In the genomic region with DNA sequence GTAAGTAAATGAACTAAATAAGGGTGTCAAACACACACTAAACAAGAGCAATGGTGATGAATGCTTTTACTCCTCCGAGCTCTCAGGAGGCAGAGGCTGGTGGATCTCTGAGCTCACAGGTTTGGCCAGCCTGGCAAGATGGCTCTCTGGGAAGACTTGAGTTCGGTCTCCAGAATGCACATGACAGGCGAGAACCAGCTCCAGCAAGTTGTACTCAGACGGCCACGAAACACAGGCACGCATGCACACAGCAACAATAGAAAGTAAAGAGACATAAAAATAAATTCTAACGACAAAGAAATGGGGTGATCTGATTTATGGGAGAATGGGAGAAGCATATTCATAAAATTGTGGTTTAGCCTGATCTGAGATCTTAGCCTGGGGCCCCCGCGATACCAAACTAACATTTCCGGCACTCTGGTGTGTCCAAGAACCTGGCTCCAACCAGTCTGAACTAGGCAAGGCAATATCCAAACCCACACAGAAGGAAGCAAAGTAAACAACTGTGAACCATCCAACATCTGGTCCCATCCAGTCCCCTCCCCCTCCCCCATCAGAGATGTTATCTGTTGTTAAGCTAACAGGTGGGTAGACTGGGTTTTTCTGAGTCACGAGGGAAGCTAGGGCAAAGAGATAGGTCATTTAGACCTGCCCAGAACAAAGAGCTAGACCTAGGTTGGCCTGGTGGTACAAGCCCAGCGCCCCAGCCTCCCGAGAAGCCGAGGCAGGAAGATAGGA, we compare ENCODE assay signal across 13 mouse cellular contexts. TPM values are rescaled to one million over a fixed set of nuclear protein-coding genes. Genes with fewer than 3 reads are reported as not detected.
DNase-seq lines count a peak whose midpoint lies in the region; ATAC-seq and TF ChIP-seq lines count a peak whose summit lies in the region.
"Had no signal": no experiment of that assay in that cellular context is flagged by ENCODE, and none has a peak within 500 bp of the region (broad histone marks: within the 10 kb centered on the region; RNA-seq: fewer than 3 reads in every experiment).

No protein-coding gene starts in this region.

- H3K9ac ChIP-seq in lung, embryonic 14.5 days = no peak overlapping the region
- H3K9ac ChIP-seq in embryonic facial prominence, embryonic 15.5 days = no peak overlapping the region
- H3K9ac ChIP-seq in liver, embryonic 13.5 days = no peak overlapping the region

- no peak for ATAC-seq in lung, embryonic 14.5 days (ENCODE audit: insufficient read depth)
- ATAC-seq in embryonic facial prominence, embryonic 15.5 days (ENCODE audit: insufficient number of reproducible peaks, low FRiP score, low TSS enrichment, low read depth) = no peak
- ATAC-seq in liver, embryonic 13.5 days (ENCODE audit: low read depth) = peak; percentile 60
- ATAC-seq: Patski had no signal

- intact Hi-C loops in heart, postnatal 25 days (cut with DNase I) = no loop called here

- H3K27ac ChIP-seq in lung, embryonic 14.5 days (ENCODE audit: low read depth) = no peak overlapping the region
- 0 out of 2 replicates have a peak overlapping the region, but pooled peaks have one; percentile 12 for H3K27ac ChIP-seq in embryonic facial prominence, embryonic 15.5 days (replicated peaks)
- peak overlapping the region; percentile 55 for H3K27ac ChIP-seq in liver, embryonic 13.5 days

- 63% methylated on average over 14 of the region's 14 CpGs for whole genome bisulfite sequencing in lung, embryonic 14.5 days
- WGBS in embryonic facial prominence, embryonic 15.5 days = 61% methylated on average over 14 of the region's 14 CpGs
- 65% methylated on average over 14 of the region's 14 CpGs for WGBS in liver, embryonic 13.5 days (ENCODE audit: insufficient replicate concordance)

- no peaks in the 10 kb centered on the region for H3K4me1 ChIP-seq in lung, embryonic 14.5 days (ENCODE audit: insufficient read depth)
- peaks cover 16% of the 10 kb centered on the region; the same call in 1 of the 2 replicates for H3K4me1 ChIP-seq in embryonic facial prominence, embryonic 15.5 days
- peaks cover 18% of the 10 kb centered on the region for H3K4me1 ChIP-seq in liver, embryonic 13.5 days (replicated peaks)

- H3K27me3 ChIP-seq in lung, embryonic 14.5 days (ENCODE audit: insufficient read depth, low read length) = peaks cover 19% of the 10 kb centered on the region
- peaks cover 15% of the 10 kb centered on the region for H3K27me3 ChIP-seq in embryonic facial prominence, embryonic 15.5 days
- peaks cover 14% of the 10 kb centered on the region for H3K27me3 ChIP-seq in liver, embryonic 13.5 days
- H3K27me3 ChIP-seq: Patski had no signal

- TF ChIP-seq CTCF in lung, embryonic 14.5 days (IDR thresholded peaks at IDR 0.05; ENCODE audit: low read depth) = no peak

- H3K36me3 ChIP-seq in lung, embryonic 14.5 days (ENCODE audit: insufficient read depth) = 0 out of 2 replicates have a peak, but pooled peaks cover 3% of the 10 kb centered on the region
- H3K36me3 ChIP-seq in embryonic facial prominence, embryonic 15.5 days = 0 out of 2 replicates have a peak, but pooled peaks cover 4% of the 10 kb centered on the region
- H3K36me3 ChIP-seq in liver, embryonic 13.5 days = no peaks in the 10 kb centered on the region

- peak; percentile 19 for DNase-seq in lung, embryonic 14.5 days
- DNase-seq in lung, adult 18-20 months = no peak
- no peak for DNase-seq in liver, embryonic 13.5 days
- peak; percentile 73 for DNase-seq in thymus, postnatal 4 days
- DNase-seq in cerebellum, postnatal 10 days = no peak
- DNase-seq in spleen, postnatal 14 days (ENCODE audit: low spot score in 2 of 2) = no peak
- no peak for DNase-seq in heart, postnatal 25 days (ENCODE audit: low spot score)
- DNase-seq: lung, adult 2 months; right cerebral cortex, postnatal 25 days had no signal

- H3K9me3 ChIP-seq in lung, embryonic 14.5 days (ENCODE audit: low read depth, low read length) = no peaks in the 10 kb centered on the region
- H3K9me3 ChIP-seq in embryonic facial prominence, embryonic 15.5 days (replicated peaks) = no peaks in the 10 kb centered on the region
- H3K9me3 ChIP-seq in liver, embryonic 13.5 days (replicated peaks) = no peaks in the 10 kb centered on the region

- H3K4me2 ChIP-seq in lung, embryonic 14.5 days = no peak overlapping the region
- H3K4me2 ChIP-seq in embryonic facial prominence, embryonic 15.5 days (replicated peaks) = no peak overlapping the region
- no peak overlapping the region for H3K4me2 ChIP-seq in liver, embryonic 13.5 days

- H3K4me3 ChIP-seq in lung, embryonic 14.5 days (ENCODE audit: low read depth, low read length) = no peak overlapping the region
- no peak overlapping the region for H3K4me3 ChIP-seq in embryonic facial prominence, embryonic 15.5 days (replicated peaks)
- H3K4me3 ChIP-seq in liver, embryonic 13.5 days (replicated peaks) = no peak overlapping the region

RNA-seq across cellular contexts. Expression of a gene that starts 5.1 kb away (rescaled TPM):
- 41.9 and 42.4 TPM in 2 replicates for polyA plus RNA-seq in lung, embryonic 14.5 days (2014; fragmentation: Nextera tagmentation; extraction: Ambion mirVana)
- 40.7 and 52.1 TPM in 2 replicates for polyA plus RNA-seq in embryonic facial prominence, embryonic 15.5 days (2015; fragmentation: Nextera tagmentation; extraction: Ambion mirVana)
- polyA plus RNA-seq in liver, embryonic 13.5 days (2015; fragmentation: Nextera tagmentation; extraction: Ambion mirVana) = 0.15 and 0.32 TPM in 2 replicates
- total RNA-seq in heart, postnatal 25 days (2021) = not detected
- total RNA-seq: heart, adult 8-10 months had no signal

RNA-seq across cellular contexts. Expression of a gene that starts 9.5 kb away (rescaled TPM):
- 23.0 and 23.9 TPM in 2 replicates for polyA plus RNA-seq in lung, embryonic 14.5 days (2014; fragmentation: Nextera tagmentation; extraction: Ambion mirVana)
- polyA plus RNA-seq in embryonic facial prominence, embryonic 15.5 days (2015; fragmentation: Nextera tagmentation; extraction: Ambion mirVana) = 20.1 and 20.4 TPM in 2 replicates
- 10.6 and 12.2 TPM in 2 replicates for polyA plus RNA-seq in liver, embryonic 13.5 days (2015; fragmentation: Nextera tagmentation; extraction: Ambion mirVana)
- 1 to 10 TPM; 5.0 to 5.6 TPM for total RNA-seq in heart, postnatal 25 days (2021)

RNA-seq across cellular contexts. Expression of a gene that starts 26.3 kb away (rescaled TPM):
- 0.39 TPM in 1 of 2 replicates, not detected in the other for polyA plus RNA-seq in lung, embryonic 14.5 days (2014; fragmentation: Nextera tagmentation; extraction: Ambion mirVana)
- polyA plus RNA-seq in embryonic facial prominence, embryonic 15.5 days (2015; fragmentation: Nextera tagmentation; extraction: Ambion mirVana) = 0.16 TPM in 1 of 2 replicates, not detected in the other
- polyA plus RNA-seq in liver, embryonic 13.5 days (2015; fragmentation: Nextera tagmentation; extraction: Ambion mirVana) = 246 and 259 TPM in 2 replicates
- total RNA-seq in heart, postnatal 25 days (2021) = not detected
- total RNA-seq: heart, adult 8-10 months had no signal
- polyA plus RNA-seq: lung, adult 2 months; Patski had no signal

RNA-seq across cellular contexts. Expression of a gene that starts 35.1 kb away (rescaled TPM):
- polyA plus RNA-seq in lung, embryonic 14.5 days (2014; fragmentation: Nextera tagmentation; extraction: Ambion mirVana) = not detected in 2 replicates
- not detected in 2 replicates for polyA plus RNA-seq in embryonic facial prominence, embryonic 15.5 days (2015; fragmentation: Nextera tagmentation; extraction: Ambion mirVana)
- not detected in 2 replicates for polyA plus RNA-seq in liver, embryonic 13.5 days (2015; fragmentation: Nextera tagmentation; extraction: Ambion mirVana)
- total RNA-seq in heart, postnatal 25 days (2021) = not detected
- total RNA-seq: heart, adult 8-10 months had no signal
- polyA plus RNA-seq: large intestine, adult 2 months; lung, adult 2 months; Patski had no signal

RNA-seq across cellular contexts. Expression of a gene that starts 44.4 kb away (rescaled TPM):
- polyA plus RNA-seq in lung, embryonic 14.5 days (2014; fragmentation: Nextera tagmentation; extraction: Ambion mirVana) = 137 and 139 TPM in 2 replicates
- 39.7 and 50.9 TPM in 2 replicates for polyA plus RNA-seq in embryonic facial prominence, embryonic 15.5 days (2015; fragmentation: Nextera tagmentation; extraction: Ambion mirVana)
- polyA plus RNA-seq in liver, embryonic 13.5 days (2015; fragmentation: Nextera tagmentation; extraction: Ambion mirVana) = 0.38 and 0.74 TPM in 2 replicates
- total RNA-seq in heart, postnatal 25 days (2021) = not detected
- polyA plus RNA-seq: Patski had no signal

Comparison
In these comparisons a context has a peak if more than half of its experiments do, and no peak if none do; other contexts are left out.
1. DNase-seq: peak in lung, embryonic 14.5 days (single experiment) and thymus, postnatal 4 days (single experiment); none in lung, adult 18-20 months (0 of 2), liver, embryonic 13.5 days (single experiment), cerebellum, postnatal 10 days (0 of 2), spleen, postnatal 14 days (0 of 2) and heart, postnatal 25 days (single experiment).
2. RNA of a gene that starts 5.1 kb away (polyA plus RNA-seq): 40.7 to 52.1 TPM in embryonic facial prominence, embryonic 15.5 days and 41.9 to 42.4 TPM in lung, embryonic 14.5 days; 0.15 to 0.32 TPM in liver, embryonic 13.5 days; every median in the first group is over 10 times any median in the second.
3. RNA of a gene that starts 26.3 kb away (polyA plus RNA-seq): 246 to 259 TPM in liver, embryonic 13.5 days; 0.39 TPM in lung, embryonic 14.5 days and 0.16 TPM in embryonic facial prominence, embryonic 15.5 days; every median in the first group is over 100 times any median in the second.